Mouse (Mus musculus): ENCODE results near the gene Icam4. TPM values are rescaled to one million over a fixed set of nuclear protein-coding genes. Genes with fewer than 3 reads are reported as not detected.

Gene Icam4
- polyA plus RNA-seq, 1 experiment from 2014 or later = 0.50 TPM

GRCm38 (mm10) chr9:21028560-21029110 lies 538 bp upstream of the Icam4 start:
- H3K27ac ChIP-seq (replicated peaks) = no peak overlapping the region
- no peak overlapping the region for H3K9ac ChIP-seq (ENCODE audit: low read length)
- ATAC-seq (ENCODE audit: low FRiP score, low TSS enrichment) (no peak), DNase-seq (ENCODE audit: low spot score) (no peak)
- no peak overlapping the region for H3K4me3 ChIP-seq (ENCODE audit: low read depth, low read length)
- no peaks in the 10 kb centered on the region for H3K9me3 ChIP-seq (ENCODE audit: control insufficient read depth, low read length)
- 0 out of 2 replicates have a peak, but pooled peaks cover 3% of the 10 kb centered on the region for H3K4me1 ChIP-seq (replicated peaks; ENCODE audit: control insufficient read depth, insufficient read depth)
- no peaks in the 10 kb centered on the region for H3K36me3 ChIP-seq (ENCODE audit: control insufficient read depth, insufficient read depth, low read length)
- 68% methylated on average over 6 of the region's 6 CpGs for WGBS
- H3K4me2 ChIP-seq (replicated peaks; ENCODE audit: low read depth) = no peak overlapping the region
- peaks cover 5% of the 10 kb centered on the region; the same call in 1 of the 2 replicates for H3K27me3 ChIP-seq (ENCODE audit: control insufficient read depth, insufficient read depth, low read length)
- TF ChIP-seq CTCF (IDR thresholded peaks at IDR 0.05; ENCODE audit: low read depth) = no peak
- no peak for TF ChIP-seq EP300 (optimal IDR thresholded peaks at IDR 0.05)

DNA sequence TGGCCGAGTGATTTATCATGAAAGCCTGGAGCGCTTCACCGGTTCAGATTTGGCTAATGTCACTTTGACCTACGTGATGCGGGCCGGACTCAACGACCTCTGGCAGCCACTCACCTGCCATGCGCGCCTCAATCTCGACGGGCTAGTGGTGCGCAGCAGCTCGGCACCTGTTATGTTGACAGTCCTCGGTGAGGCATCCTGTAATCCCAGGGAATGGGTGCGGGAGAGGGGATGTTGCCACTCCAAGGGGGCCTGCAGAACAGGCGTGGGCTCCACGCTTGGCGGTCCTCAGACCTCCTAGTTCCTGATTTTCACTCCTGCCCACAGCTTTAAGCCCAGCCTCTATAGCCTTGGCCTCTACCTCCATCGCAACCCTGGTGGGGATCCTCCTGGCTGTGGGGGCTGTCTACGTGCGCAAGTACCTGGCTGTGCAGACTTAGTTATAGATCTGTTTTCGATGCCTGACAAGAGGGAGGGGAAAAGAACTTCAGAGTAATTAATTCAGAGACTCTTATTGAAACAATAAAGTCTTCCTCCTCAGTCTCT lies 955 bp downstream of the Icam4 start:
- TF ChIP-seq EP300 (optimal IDR thresholded peaks at IDR 0.05) (no peak), CTCF (IDR thresholded peaks at IDR 0.05; ENCODE audit: low read depth) (no peak)
- DNase-seq (ENCODE audit: low spot score) (no peak), ATAC-seq (ENCODE audit: low FRiP score, low TSS enrichment) (no peak)
- Histone ChIP-seq H3K27me3 (ENCODE audit: control insufficient read depth, insufficient read depth, low read length) (peaks cover 11% of the 10 kb centered on the region; the same call in 1 of the 2 replicates), H3K9ac (ENCODE audit: low read length) (no peak overlapping the region), H3K4me2 (replicated peaks; ENCODE audit: low read depth) (peak overlapping the region; percentile 86), H3K27ac (replicated peaks) (no peak overlapping the region), H3K4me3 (ENCODE audit: low read depth, low read length) (peak overlapping the region; percentile 15; the same call in 1 of the 2 replicates), H3K36me3 (ENCODE audit: control insufficient read depth, insufficient read depth, low read length) (no peaks in the 10 kb centered on the region), H3K4me1 (replicated peaks; ENCODE audit: control insufficient read depth, insufficient read depth) (0 out of 2 replicates have a peak, but pooled peaks cover 3% of the 10 kb centered on the region), H3K9me3 (ENCODE audit: control insufficient read depth, low read length) (no peaks in the 10 kb centered on the region)
- WGBS = 27% methylated on average over 22 of the region's 22 CpGs

DNA sequence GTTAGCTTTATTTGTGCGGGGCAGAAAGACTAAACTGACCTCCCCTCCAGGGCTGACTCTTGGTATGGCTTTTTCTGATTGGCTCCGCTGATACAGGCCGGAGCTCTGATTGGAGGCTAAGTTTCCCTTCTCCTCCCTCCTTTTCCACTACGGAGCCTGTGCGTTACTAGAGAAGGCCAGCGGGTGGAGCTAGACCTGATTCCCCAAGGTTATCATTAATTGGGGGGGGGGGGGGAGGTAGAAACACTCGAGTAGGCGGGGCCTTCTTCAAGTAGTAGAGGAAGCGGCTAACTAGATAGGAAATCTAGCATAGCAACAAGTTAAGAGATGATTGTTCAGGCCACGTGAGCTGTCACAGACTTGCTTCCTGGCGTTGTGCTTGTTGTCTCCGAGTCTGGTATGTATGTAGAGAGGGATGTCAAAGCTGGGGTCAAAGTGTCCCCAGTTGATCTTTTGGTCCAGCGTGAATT lies 1.6 kb downstream of the Icam4 start:
- H3K4me3 ChIP-seq (ENCODE audit: low read depth, low read length) = peak overlapping the region; percentile 52
- WGBS = 0% methylated on average over 13 of the region's 13 CpGs
- peak overlapping the region; percentile 53; the same call in 1 of the 2 replicates for H3K27ac ChIP-seq (replicated peaks)
- no peak for TF ChIP-seq EP300 (optimal IDR thresholded peaks at IDR 0.05)
- peak; percentile 78 for TF ChIP-seq CTCF (IDR thresholded peaks at IDR 0.05; ENCODE audit: low read depth)
- 0 out of 2 replicates have a peak, but pooled peaks cover 3% of the 10 kb centered on the region for H3K4me1 ChIP-seq (replicated peaks; ENCODE audit: control insufficient read depth, insufficient read depth)
- H3K9ac ChIP-seq (ENCODE audit: low read length) = no peak overlapping the region; the same call in 1 of the 2 replicates
- H3K27me3 ChIP-seq (ENCODE audit: control insufficient read depth, insufficient read depth, low read length) = peaks cover 17% of the 10 kb centered on the region; the same call in 1 of the 2 replicates
- peak overlapping the region; percentile 86 for H3K4me2 ChIP-seq (replicated peaks; ENCODE audit: low read depth)
- no peaks in the 10 kb centered on the region for H3K9me3 ChIP-seq (ENCODE audit: control insufficient read depth, low read length)
- DNase-seq (ENCODE audit: low spot score) = peak; percentile 87
- no peaks in the 10 kb centered on the region for H3K36me3 ChIP-seq (ENCODE audit: control insufficient read depth, insufficient read depth, low read length)
- peak; percentile 78 for ATAC-seq (ENCODE audit: low FRiP score, low TSS enrichment)

DNA sequence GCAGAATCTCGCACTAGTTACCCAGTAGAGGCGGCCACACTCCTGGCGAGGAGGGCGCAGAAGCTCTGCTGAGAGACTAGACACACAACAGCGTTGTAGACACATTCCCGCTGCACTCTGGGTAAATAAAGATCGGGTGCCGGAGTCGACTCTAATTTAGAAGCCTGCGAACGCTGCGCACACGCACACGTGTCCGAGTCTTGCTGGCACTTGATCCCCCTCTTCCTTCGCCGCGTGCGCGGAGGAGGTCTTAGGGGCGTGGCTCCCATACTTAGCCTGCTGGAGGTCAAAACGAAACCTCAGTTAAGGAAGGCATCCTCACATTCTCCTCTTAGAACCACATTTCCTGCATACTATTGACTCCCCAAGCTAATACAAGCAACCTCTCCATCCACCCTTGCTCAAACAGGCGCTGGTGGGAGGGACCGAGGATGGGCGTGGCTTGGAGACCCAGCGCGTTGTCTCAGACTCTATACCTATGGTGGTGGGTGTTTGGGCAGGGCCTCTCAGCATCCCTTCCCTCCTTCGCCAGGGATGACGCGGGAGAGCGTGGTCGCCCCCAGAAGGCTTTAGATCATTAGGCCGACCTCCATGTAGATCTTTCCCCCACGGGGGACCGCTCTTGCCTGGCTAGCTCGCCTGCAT lies 2.2 kb downstream of the Icam4 start:
- TF ChIP-seq CTCF (IDR thresholded peaks at IDR 0.05; ENCODE audit: low read depth) (no peak), EP300 (optimal IDR thresholded peaks at IDR 0.05) (no peak)
- DNase-seq (ENCODE audit: low spot score) = peak; percentile 46
- WGBS = under 1% methylated on average over 35 of the region's 36 CpGs
- peak overlapping the region; percentile 53; the same call in 1 of the 2 replicates for H3K27ac ChIP-seq (replicated peaks)
- ATAC-seq (ENCODE audit: low FRiP score, low TSS enrichment) = peak; percentile 10; the same call in 1 of the 2 replicates
- peaks cover 19% of the 10 kb centered on the region for H3K27me3 ChIP-seq (ENCODE audit: control insufficient read depth, insufficient read depth, low read length)
- H3K4me2 ChIP-seq (replicated peaks; ENCODE audit: low read depth) = peak overlapping the region; percentile 86
- peak overlapping the region; percentile 9 for H3K9ac ChIP-seq (ENCODE audit: low read length)
- H3K4me1 ChIP-seq (replicated peaks; ENCODE audit: control insufficient read depth, insufficient read depth) = 0 out of 2 replicates have a peak, but pooled peaks cover 3% of the 10 kb centered on the region
- no peaks in the 10 kb centered on the region for H3K36me3 ChIP-seq (ENCODE audit: control insufficient read depth, insufficient read depth, low read length)
- peak overlapping the region; percentile 52 for H3K4me3 ChIP-seq (ENCODE audit: low read depth, low read length)
- no peaks in the 10 kb centered on the region for H3K9me3 ChIP-seq (ENCODE audit: control insufficient read depth, low read length)

GRCm38 (mm10) chr9:21031896-21032351 lies 2.8 kb downstream of the Icam4 start, which contains the start of gene Icam5:
Gene Icam5, plus strand, starts transcription at chr9:21032073.
- no peaks in the 10 kb centered on the region for H3K9me3 ChIP-seq (ENCODE audit: control insufficient read depth, low read length)
- no peak for TF ChIP-seq CTCF (IDR thresholded peaks at IDR 0.05; ENCODE audit: low read depth)
- no peak for TF ChIP-seq EP300 (optimal IDR thresholded peaks at IDR 0.05)
- H3K9ac ChIP-seq (ENCODE audit: low read length) = peak within 1 kb of the TSS; percentile 55
- peak within 1 kb of the TSS; percentile 95 for H3K4me2 ChIP-seq (replicated peaks; ENCODE audit: low read depth)
- ATAC-seq (ENCODE audit: low FRiP score, low TSS enrichment) (no peak), DNase-seq (ENCODE audit: low spot score) (peak; percentile 32)
- peak within 1 kb of the TSS; percentile 53; the same call in 1 of the 2 replicates for H3K27ac ChIP-seq (replicated peaks)
- peak within 1 kb of the TSS; percentile 52 for H3K4me3 ChIP-seq (ENCODE audit: low read depth, low read length)
- WGBS = under 1% methylated on average over 31 of the region's 35 CpGs
- 0 out of 2 replicates have a peak, but pooled peaks cover 3% of the 10 kb centered on the region for H3K4me1 ChIP-seq (replicated peaks; ENCODE audit: control insufficient read depth, insufficient read depth)
- no peaks in the 10 kb centered on the region for H3K36me3 ChIP-seq (ENCODE audit: control insufficient read depth, insufficient read depth, low read length)
- H3K27me3 ChIP-seq (ENCODE audit: control insufficient read depth, insufficient read depth, low read length) = peaks cover 25% of the 10 kb centered on the region
